Mouse (Mus musculus) brain, embryonic 14.5 days (tissue): ENCODE measurements around the gene Blzf1.

Experiments used
- CTCF ChIP-seq: fragments of 200-500 bp; IDR thresholded peaks from 2 replicates; pipeline ENCODE4 v1.5.1; 2012; ENCODE audit warnings: inconsistent platforms, mild to moderate bottlenecking, moderate library complexity, borderline replicate concordance; ENCODE audit not compliant: insufficient read depth, insufficient read length; ENCODE audit errors: extremely low read depth
- POLR2A ChIP-seq: fragments of 200-500 bp; IDR thresholded peaks from 2 replicates; pipeline ENCODE4 v1.6.1; 2012; ENCODE audit warnings: mild to moderate bottlenecking, inconsistent platforms, borderline replicate concordance; ENCODE audit not compliant: poor library complexity, insufficient read depth, insufficient read length, severe bottlenecking; ENCODE audit errors: extremely low read depth

DNA sequence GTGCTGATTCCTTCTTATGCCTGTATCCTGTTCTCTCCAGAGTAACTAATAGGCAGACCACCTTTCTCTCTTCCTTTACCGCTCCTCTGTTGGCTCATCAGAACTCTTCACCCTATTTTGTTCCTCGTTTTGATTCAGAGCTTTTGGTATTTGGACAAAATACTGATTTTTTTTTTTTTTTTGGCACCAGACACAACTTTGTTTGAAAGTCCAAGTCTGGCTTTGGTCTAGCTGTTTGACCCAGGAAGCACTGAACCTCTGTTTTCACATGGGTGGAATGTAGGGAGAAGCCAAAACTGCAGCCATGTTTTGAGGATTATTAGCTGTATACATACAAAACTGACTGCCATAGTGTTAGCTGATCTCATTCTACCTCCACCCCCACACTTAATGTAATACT is 17.6 kb upstream of the Blzf1 start:
- TF ChIP-seq POLR2A (no peak), CTCF (no peak)
